Mouse (Mus musculus) neural tube, embryonic 14.5 days (tissue): ENCODE data around the gene Clcn5. TPM values are rescaled to one million over a fixed set of nuclear protein-coding genes. Genes with fewer than 3 reads are reported as not detected.

Experiments
- ATAC-seq: fragments of 200-750 bp; cut with Nextera tagmentation; 2 replicates; pipeline ENCODE4 v1.8.0; 2017; ENCODE audit warnings: low read depth, mild to moderate bottlenecking, moderate TSS enrichment, moderate library complexity
- H3K27ac ChIP-seq: fragments of 300-500 bp; sonication (generic); 2 replicates; pipeline ENCODE4 v1.5.1; 2014; ENCODE audit warnings: low read depth, mild to moderate bottlenecking, control low read depth, low read length, moderate library complexity, mixed read lengths
- H3K27me3 ChIP-seq: fragments of 300-500 bp; sonication (generic); 2 replicates; pipeline ENCODE4 v1.6.1; 2014; ENCODE audit warnings: low read length; ENCODE audit not compliant: control insufficient read depth, insufficient read depth
- H3K36me3 ChIP-seq: fragments of 300-500 bp; sonication (generic); 2 replicates; pipeline ENCODE4 v1.6.1; 2014; ENCODE audit warnings: low read length, mixed read lengths; ENCODE audit not compliant: control insufficient read depth, insufficient read depth
- H3K4me1 ChIP-seq: fragments of 300-500 bp; sonication (generic); 2 replicates; pipeline ENCODE4 v1.6.1; 2014; ENCODE audit warnings: low read length; ENCODE audit not compliant: control insufficient read depth, insufficient read depth
- H3K4me2 ChIP-seq: fragments of 300-500 bp; sonication (generic); 2 replicates; pipeline ENCODE4 v1.6.1; 2014; ENCODE audit warnings: mild to moderate bottlenecking, low read depth, low read length, control low read depth
- H3K4me3 ChIP-seq: fragments of 300-500 bp; sonication (generic); 2 replicates; pipeline ENCODE4 v1.5.1; 2014; ENCODE audit warnings: low read depth, low read length, control low read depth, mixed read lengths
- H3K9ac ChIP-seq: fragments of 300-500 bp; sonication (generic); replicated peaks from 2 replicates; pipeline ENCODE4 v1.6.1; 2014; ENCODE audit warnings: low read depth, mild to moderate bottlenecking, control low read depth, low read length, mixed read lengths
- H3K9me3 ChIP-seq: fragments of 300-500 bp; sonication (generic); 2 replicates; pipeline ENCODE4 v1.6.1; 2016; ENCODE audit warnings: low read length; ENCODE audit not compliant: control insufficient read depth
- WGBS: fragments of 180-500 bp; shearing (Covaris S2); extraction: QIAGEN DNeasy Blood & Tissue Kit; methylation state at CpG from one replicate; pipeline ENCODE4 v1.1.7; 2014; 5-methylcytosine and 5-hydroxymethylcytosine counted together
- polyA plus RNA-seq: library from polyadenylated mRNA; unstranded; fragments of >200 nt; fragmentation: Nextera tagmentation; extraction: Ambion mirVana; gene quantifications from 2 replicates; pipeline ENCODE4 v1.2.1, GENCODE M21; 2014

The Clcn5 gene
- polyA plus RNA-seq, 1 experiment from 2014 or later = 10.4 TPM

- ATAC-seq = no peak
- WGBS = 74% methylated on average over 2 of the region's 2 CpGs
Measured at GRCm38 (mm10) chrX:7292981-7293380, 26.2 kb downstream of the Clcn5 start.

DNA sequence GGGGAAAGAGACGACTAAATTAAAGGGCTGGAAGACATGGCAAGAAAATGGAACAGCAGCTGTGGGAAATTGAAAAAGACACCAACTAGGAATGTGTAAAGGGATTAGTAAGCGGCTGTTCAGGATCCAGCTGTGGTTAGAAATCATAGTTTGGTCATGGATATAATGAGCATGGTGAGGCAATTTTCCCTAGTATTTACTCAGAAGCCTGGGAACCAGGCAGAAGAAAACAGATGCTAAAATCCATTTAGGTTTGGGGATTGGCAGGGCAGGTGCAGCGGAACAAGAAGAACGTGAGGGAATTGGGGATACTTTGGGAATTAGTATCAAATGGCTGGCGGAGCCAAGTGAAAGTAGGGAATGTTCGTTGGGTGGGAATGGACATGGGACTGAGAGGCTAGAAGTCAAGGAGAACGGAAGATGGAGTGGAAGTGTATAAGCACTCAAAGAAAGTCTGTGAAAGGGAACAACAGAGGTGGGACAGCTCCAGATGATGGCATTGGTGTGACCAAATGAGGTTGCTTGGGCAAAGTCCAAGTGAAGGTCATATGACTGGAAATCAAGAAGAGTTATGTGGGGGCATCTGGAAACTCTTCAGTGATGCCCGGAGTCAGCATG, 26.9 kb downstream of the Clcn5 start:
- ATAC-seq = no peak
- Histone ChIP-seq H3K36me3 (no peaks in the 10 kb centered on the region), H3K9ac (no peak overlapping the region), H3K4me3 (no peak overlapping the region), H3K9me3 (no peaks in the 10 kb centered on the region), H3K4me1 (no peaks in the 10 kb centered on the region), H3K4me2 (no peak overlapping the region), H3K27me3 (no peaks in the 10 kb centered on the region), H3K27ac (no peak overlapping the region)
- WGBS = 87% methylated on average over 8 of the region's 8 CpGs

More at GRCm38 (mm10) chrX:7292981-7293380, 26.2 kb downstream of the Clcn5 start:
- Histone ChIP-seq H3K9me3 (no peaks in the 10 kb centered on the region), H3K4me1 (no peaks in the 10 kb centered on the region), H3K4me2 (no peak overlapping the region), H3K27me3 (no peaks in the 10 kb centered on the region), H3K4me3 (no peak overlapping the region), H3K9ac (no peak overlapping the region), H3K27ac (no peak overlapping the region), H3K36me3 (no peaks in the 10 kb centered on the region)

DNA sequence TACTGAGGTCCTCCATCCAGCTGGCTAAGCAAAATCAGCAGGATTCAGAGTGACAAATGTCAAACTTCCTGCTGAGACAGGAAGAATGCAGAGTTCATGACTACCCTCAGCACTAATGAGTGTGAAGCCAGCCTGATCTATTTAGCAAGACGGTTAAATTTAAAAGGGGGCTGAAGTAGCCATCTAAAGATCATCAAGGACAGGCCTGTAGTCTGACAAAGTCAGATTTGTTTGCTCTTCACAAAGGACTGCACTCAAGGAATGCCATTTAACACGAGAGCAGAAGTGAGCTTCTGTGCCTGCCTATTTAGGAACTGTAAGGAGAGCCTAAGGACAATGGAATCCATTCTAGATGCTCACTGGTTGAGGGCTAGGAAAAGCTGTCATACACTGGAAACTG, 30.2 kb downstream of the Clcn5 start:
- Histone ChIP-seq H3K9ac (no peak overlapping the region), H3K4me2 (no peak overlapping the region), H3K36me3 (no peaks in the 10 kb centered on the region), H3K27me3 (no peaks in the 10 kb centered on the region), H3K9me3 (no peaks in the 10 kb centered on the region), H3K4me1 (no peaks in the 10 kb centered on the region), H3K4me3 (no peak overlapping the region), H3K27ac (no peak overlapping the region)
- 12% methylated on average over 2 of the region's 2 CpGs for WGBS
- ATAC-seq = no peak

DNA sequence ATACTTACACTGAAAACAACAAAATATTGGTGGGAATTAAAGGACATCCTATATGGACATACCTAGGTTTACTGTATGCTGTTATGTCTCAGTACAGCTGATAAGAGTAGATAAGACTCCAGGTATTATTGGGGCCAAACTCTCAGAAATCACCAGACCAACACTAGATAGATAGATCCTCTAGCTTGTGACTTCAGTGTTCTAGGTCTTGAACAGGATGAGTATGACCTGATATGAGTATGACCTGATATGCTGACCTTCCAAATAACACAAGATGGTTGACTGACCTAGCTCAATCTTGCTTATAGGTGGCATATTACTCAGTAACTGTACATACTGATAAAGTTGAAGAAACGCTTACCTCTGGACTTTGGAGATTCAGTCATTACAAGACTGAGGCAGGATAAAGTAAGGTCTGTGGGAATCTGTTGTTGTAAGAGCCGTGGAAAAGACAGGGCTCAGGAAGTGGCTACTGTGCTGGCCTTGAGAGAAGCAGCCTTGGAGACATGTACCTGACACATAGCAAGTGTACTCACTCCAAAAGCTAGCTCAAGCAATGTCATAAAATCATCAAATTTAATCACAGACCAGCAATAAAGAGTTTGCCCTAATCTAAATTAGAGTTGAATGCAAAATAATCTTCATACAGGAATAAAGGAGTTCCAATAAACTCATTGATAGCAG, 32.0 kb downstream of the Clcn5 start:
- Histone ChIP-seq H3K4me3 (no peak overlapping the region), H3K4me2 (no peak overlapping the region), H3K27me3 (no peaks in the 10 kb centered on the region), H3K4me1 (no peaks in the 10 kb centered on the region), H3K27ac (no peak overlapping the region), H3K36me3 (no peaks in the 10 kb centered on the region), H3K9ac (no peak overlapping the region), H3K9me3 (no peaks in the 10 kb centered on the region)
- 86% methylated on average over 2 of the region's 2 CpGs for WGBS
- no peak for ATAC-seq

- ATAC-seq = no peak
- Histone ChIP-seq H3K27ac (no peak overlapping the region), H3K27me3 (no peaks in the 10 kb centered on the region), H3K4me1 (no peaks in the 10 kb centered on the region), H3K4me3 (no peak overlapping the region), H3K9me3 (no peaks in the 10 kb centered on the region), H3K9ac (no peak overlapping the region), H3K4me2 (no peak overlapping the region), H3K36me3 (no peaks in the 10 kb centered on the region)
- WGBS = 75% methylated on average over 1 of the region's 1 CpGs
Measured at GRCm38 (mm10) chrX:7282636-7283035, 36.5 kb downstream of the Clcn5 start.

GRCm38 (mm10) chrX:7279722-7280121, 39.4 kb downstream of the Clcn5 start:
- Histone ChIP-seq H3K4me2 (no peak overlapping the region), H3K36me3 (no peaks in the 10 kb centered on the region), H3K27me3 (no peaks in the 10 kb centered on the region), H3K9me3 (no peaks in the 10 kb centered on the region), H3K9ac (no peak overlapping the region), H3K4me1 (no peaks in the 10 kb centered on the region), H3K4me3 (no peak overlapping the region), H3K27ac (no peak overlapping the region)
- WGBS = 61% methylated on average over 5 of the region's 5 CpGs
- ATAC-seq = no peak

GRCm38 (mm10) chrX:7276564-7276963, 42.6 kb downstream of the Clcn5 start:
- ATAC-seq = no peak
- Histone ChIP-seq H3K27ac (no peak overlapping the region), H3K27me3 (no peaks in the 10 kb centered on the region), H3K4me1 (no peaks in the 10 kb centered on the region), H3K9ac (no peak overlapping the region), H3K9me3 (no peaks in the 10 kb centered on the region), H3K36me3 (no peaks in the 10 kb centered on the region), H3K4me3 (no peak overlapping the region), H3K4me2 (no peak overlapping the region)
- 70% methylated on average over 6 of the region's 6 CpGs for WGBS

DNA sequence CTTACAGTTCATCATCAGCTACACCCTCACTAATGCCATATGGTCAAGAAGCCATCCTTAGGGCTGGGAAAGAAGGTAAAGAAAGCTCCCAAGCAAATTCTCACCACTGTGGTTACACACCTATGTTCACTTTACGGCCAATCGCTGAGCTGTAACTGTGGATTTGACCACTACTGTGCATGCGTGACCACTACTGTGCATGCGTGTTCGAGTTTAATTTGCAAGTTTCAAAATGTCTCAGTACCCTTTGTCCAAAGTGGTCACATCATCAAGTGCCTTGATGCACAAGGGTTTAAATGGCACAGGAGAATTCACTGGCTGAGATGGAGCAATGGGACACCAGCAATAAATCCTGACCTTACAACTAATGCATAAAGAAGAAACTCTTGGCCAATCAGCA, 58.0 kb downstream of the Clcn5 start:
- Histone ChIP-seq H3K9ac (no peak overlapping the region), H3K9me3 (no peaks in the 10 kb centered on the region), H3K27me3 (no peaks in the 10 kb centered on the region), H3K27ac (no peak overlapping the region), H3K4me3 (no peak overlapping the region), H3K4me2 (no peak overlapping the region), H3K36me3 (no peaks in the 10 kb centered on the region), H3K4me1 (no peaks in the 10 kb centered on the region)
- 97% methylated on average over 5 of the region's 5 CpGs for WGBS
- no peak for ATAC-seq

DNA sequence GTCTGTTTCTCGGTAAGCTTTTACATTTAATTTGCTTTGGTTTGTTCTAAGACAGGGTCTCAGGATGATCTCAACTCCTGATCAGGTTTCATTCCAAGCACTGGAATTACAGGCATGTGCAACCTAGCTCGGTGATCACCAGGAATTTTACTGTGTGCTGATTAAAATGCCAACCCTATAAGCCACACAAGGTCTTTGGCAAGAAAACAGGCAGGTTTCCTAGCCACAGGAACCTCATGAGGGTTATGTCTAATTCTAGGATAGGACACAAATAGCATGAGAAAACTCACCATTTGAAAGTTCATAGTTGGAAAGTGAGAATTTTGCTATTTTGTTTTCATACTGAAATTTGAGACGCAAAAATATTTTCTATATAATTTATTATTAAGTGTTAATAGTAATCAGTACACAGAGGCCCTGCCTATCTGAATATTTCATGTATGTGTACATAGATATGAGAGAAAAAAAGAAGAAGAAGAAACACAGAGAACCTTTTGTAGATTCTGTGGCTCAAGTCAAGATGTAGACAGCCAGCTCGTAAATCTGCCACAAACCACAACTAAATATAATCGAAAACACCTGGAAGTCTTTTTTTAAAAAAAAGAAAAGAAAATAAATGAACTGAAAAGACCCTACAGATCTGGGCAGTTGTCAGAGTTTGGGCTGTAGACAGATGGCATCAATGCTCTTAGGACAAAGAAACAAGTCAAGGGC, 58.6 kb downstream of the Clcn5 start:
- Histone ChIP-seq H3K27ac (no peak overlapping the region), H3K4me1 (no peaks in the 10 kb centered on the region), H3K36me3 (no peaks in the 10 kb centered on the region), H3K27me3 (no peaks in the 10 kb centered on the region), H3K4me2 (no peak overlapping the region), H3K9ac (no peak overlapping the region), H3K4me3 (no peak overlapping the region), H3K9me3 (no peaks in the 10 kb centered on the region)
- WGBS = 82% methylated on average over 5 of the region's 5 CpGs
- ATAC-seq = no peak
